Mouse (Mus musculus) urinary bladder, postnatal 36 days (tissue): Measurements from ENCODE around the gene Guca1b.
A peak's percentile ranks its signal among the peaks of the same experiment; 100 is the strongest.

Experiments
- DNase-seq, 2 experiments: peaks; one replicate each; pipeline ENCODE4 v3.0.0; 2022; ENCODE audit warnings: low spot score in 2 of 2, mixed read lengths in 1 of 2

Gene Guca1b

DNA sequence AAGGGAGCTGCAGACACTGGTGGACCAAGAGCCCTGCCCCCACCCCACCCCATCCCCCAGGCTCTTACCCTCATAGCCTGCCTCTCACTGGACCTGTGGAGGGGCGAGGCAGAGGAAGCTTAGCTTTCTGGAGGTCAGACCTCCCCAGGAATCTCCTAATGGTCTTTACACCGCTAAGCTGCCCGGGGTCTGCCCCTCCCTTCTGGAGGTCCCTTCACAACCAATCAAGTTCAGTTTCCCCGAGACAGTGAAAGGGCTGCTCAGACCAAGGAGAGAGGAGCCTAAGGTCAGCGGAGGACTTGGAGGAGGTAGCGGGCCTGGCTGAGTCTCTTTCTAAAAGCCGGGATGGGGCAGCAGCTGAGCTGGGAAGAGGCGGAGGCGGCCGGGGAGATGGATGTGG is at the start of gene Guca1b:
Gene Guca1b, plus strand, starts transcription at position 249 of the 400 bp plus-strand sequence.
- DNase-seq, result no peak

DNA sequence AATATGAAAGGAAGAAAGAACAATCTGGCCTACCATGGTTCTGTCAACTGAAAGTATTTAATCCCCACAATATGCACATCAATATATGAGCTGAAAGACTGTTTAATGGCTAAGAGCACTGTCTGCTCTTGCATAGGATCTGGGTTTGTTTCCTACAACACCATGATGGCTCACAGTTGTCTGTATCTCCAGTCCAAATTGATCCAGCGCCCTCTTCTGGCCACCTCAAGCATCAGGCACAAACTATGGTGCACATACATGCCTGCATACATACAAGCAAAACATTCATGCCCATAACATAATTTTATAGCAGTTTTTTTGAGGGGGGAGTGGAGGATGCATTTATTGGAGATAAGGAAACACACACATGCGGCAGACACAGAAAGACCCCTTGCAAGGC is 42.1 kb upstream of the Guca1b start:
- no peak for DNase-seq

DNA sequence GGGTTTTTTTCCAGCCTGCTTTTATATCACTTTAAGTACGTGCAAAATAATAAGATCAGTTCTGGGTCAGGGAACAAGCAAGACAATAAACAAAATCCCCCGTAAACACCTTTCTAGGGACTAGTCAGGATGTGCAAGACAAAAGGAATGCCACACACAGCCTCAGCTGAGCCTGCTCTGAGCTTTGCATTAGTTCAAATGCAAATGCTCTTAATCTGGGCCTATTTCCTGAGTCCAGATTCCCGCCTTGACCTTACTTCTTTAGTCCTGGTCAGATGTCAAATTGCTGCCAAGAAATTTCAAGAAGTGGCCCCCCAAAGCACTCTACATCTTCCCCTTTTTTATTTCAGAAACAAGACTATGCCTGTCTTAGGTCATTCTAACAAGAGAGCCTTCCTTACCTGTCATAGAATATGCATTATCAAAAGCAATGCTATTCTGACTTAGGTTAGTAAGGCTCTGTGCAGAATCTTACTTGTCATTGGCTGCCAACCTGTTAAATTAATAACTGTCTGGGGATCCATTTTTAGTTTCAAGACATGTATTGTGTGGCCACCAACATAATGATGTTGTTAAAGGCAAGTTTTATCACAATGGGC is 35.4 kb upstream of the Guca1b start:
- DNase-seq, result no peak

DNA sequence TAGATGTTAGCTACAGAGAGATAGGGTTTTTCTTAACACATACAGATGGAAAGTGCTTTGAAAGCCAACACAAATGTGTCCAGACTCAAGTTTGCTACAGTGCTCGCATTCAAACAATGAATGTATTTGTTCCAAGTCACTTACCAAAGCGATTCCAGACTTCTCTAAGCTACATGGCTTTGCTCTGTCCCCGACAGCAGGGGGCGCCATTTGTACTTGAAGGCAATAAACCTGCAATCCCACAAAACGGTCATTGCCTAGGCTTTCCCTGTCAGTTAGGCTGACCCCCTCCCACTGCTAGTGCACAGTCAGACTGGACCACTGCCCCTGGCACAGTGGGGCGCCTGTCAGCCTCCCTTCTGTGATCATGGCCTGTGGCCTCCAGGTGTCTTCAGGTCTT is 25.2 kb upstream of the Guca1b start:
- DNase-seq, result peak in 1 of 2 experiments; percentile 28

- no peak for DNase-seq
Observed at GRCm38 (mm10) chr17:47361343-47361742, 23.9 kb upstream of the Guca1b start.

- DNase-seq, result peak; percentile 67 to 81
Observed at GRCm38 (mm10) chr17:47368401-47369086, 16.6 kb upstream of the Guca1b start, which contains the start of gene Mrps10. Gene Mrps10 (plus strand): TSS chr17:47368887.

DNA sequence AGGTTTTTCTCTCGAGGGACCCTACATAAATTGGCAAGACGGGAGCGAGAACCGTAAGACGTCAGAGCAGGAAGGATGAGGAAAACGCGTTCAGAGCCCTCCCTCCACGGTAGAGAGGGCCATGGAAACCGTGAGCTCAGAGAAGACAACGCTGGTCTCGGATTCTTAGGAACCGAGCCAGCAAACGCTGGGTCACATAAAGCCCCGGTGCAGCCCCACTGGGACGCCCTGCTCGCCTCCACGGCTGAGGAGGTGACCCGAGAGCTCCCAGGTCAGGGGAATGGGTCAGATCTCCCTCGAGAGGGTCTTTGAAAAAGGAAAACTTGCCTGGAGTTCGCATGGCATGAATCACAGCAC is 16.1 kb upstream of the Guca1b start:
- peak in 1 of 2 experiments; percentile 9 for DNase-seq

DNA sequence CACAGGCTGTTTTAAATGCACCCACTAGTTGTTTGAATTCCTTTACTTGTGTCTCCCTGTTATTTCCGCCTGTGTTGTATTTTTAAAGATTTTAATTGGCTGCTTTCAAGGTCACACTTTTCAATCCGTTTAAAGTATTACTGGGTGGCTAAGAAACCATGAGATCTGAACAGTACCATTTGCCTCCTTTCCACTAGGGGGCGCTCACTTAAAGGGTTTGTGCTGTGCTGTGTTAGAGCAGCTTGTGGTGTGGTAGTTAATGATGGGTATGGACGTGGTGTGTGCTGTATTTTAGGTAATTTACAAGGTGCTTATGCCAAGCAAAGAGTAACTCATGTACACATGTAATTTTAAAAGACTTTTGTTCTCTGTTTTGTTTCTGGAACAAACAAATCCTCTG is 13.7 kb upstream of the Guca1b start:
- DNase-seq, result peak; percentile 42 to 56

- no peak for DNase-seq
Observed at GRCm38 (mm10) chr17:47373991-47374390, 11.2 kb upstream of the Guca1b start.

DNA sequence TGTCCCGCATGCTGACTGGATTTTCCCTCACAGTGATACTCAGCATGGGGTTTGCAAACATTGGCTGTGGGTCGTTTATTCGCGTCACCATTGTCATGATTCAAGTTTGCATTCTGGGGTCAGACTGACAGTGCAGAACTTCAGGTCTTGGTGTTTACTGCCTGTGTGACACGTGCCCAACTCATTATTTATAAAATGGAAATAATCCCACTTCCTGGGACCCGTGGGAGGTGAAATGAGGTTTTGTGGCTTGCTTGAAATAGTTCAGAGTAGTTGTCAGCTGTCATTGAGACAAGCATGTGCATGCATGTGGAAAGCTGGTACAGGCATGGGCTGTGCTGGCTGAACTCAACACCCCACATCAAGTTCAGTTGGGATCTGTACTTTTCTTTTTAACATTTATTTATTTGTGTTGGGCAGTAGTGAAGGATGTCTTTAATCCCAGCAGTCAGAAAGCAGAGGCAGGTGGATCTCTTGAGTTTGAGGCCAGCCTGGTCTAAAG is 8.4 kb upstream of the Guca1b start:
- DNase-seq, result no peak

GRCm38 (mm10) chr17:47378133-47378532 is 7.1 kb upstream of the Guca1b start:
- no peak for DNase-seq

DNA sequence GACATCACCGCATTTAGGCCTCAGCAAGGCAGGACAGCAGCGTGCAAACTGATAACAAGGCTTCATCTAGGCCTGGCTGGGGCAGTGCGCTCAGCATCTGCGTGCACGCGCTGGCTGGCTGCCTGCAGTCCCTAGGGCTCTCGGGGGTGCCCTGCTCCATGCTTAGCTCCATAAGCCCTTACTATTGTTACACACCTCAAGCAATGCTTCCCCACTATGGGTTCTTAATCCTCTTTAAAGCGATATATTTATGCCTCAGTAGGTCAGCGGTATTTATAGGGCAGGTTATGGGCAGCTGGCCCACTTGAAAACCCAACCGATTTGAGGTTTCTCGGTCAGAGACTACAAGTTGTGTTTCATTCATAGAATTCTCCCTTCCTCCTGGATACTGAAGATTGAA is 3.3 kb upstream of the Guca1b start:
- no peak for DNase-seq

DNA sequence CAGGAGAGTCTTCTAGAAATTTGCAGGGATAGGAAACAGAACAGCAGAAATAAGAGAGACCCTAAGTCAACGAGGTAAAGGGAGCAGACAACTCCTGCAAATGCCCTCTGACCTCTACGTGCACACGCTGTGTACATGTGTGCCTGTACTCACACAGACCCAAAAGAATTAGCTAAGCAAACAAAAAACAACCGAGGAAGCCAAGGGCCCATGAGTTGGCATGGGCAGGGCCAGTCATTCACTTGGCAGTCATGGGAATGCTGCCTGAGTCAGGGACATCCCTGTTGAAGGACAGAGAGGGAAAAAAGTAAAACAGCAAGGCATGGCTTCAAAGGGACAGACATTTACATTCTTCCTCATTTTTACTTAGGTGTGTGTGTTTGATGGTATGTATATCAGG is 1.9 kb upstream of the Guca1b start:
- no peak for DNase-seq

DNA sequence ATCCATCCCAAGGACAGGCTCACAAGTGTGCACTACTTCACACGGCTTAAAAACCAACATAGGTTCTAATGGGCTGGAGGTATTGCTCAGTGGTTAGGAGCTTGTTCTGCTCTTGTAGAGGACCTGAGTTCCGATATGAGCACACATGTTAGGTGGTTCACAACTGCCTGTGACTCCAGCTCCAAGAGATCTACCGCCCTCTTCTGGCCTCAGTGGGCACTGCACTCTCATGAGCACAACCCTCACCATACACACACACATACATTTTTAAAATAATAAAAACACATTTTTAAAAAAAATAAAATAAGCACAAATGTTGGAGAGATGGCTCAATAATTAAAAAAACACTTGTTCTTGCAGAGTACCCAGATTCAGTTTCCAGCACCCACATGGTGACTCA is 1.1 kb upstream of the Guca1b start:
- no peak for DNase-seq

GRCm38 (mm10) chr17:47386649-47387048 is 1.5 kb downstream of the Guca1b start:
- peak; percentile 43 to 53 for DNase-seq

GRCm38 (mm10) chr17:47394223-47394869 is 9.2 kb downstream of the Guca1b start:
- peak in 1 of 2 experiments; percentile 7 for DNase-seq

DNA sequence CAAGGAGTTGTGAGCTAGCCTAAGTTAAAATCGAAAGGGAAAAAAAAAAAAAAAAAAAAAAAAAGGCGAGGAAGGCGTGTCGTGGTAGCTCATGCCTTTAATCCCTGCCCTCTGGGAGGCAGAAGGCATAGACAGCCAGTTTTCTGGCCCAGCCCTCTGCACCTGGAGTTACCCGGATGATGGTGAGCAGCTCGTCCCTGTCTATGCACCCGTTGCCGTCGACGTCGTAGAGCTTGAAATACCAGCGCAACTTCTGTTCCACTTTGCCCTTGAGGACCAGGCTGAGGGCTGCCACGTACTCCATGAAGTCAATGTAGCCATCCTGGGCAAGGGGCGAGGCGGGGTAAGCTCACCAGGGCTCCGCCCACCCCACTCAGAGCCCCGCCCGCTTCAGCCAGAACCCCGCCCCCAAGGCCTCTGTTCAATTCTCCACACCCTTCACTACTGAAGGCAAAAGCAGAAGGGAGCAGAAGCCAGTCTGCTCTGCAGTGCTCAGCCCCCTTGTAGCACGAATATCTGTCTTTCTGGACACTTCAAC is 10.3 kb downstream of the Guca1b start:
- peak; percentile 56 to 72 for DNase-seq

- no peak for DNase-seq
Observed at GRCm38 (mm10) chr17:47399091-47399490, 13.9 kb downstream of the Guca1b start.

DNA sequence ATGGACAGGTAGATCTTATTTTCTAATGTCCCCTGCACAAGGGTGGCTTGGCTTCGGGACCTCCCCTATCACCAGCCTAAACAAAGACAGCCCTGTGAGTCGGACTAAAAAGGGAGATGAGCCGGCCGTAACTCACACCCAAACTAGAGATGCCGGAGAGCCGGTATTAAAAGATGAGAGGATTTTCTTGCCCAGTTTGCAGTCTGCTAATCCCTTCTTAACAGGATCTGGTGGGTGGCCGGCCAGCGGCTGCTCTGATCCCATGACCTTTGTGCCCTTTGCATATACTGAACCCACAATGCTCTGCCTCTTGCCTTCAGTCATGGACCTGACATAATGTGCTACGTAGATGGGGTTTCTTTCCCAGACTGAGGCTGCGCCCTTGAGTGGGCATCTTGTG is 15.3 kb downstream of the Guca1b start, which contains the start of gene Guca1a:
Gene Guca1a, minus strand, starts transcription at position 134 of the 400 bp plus-strand sequence.
- no peak for DNase-seq

DNA sequence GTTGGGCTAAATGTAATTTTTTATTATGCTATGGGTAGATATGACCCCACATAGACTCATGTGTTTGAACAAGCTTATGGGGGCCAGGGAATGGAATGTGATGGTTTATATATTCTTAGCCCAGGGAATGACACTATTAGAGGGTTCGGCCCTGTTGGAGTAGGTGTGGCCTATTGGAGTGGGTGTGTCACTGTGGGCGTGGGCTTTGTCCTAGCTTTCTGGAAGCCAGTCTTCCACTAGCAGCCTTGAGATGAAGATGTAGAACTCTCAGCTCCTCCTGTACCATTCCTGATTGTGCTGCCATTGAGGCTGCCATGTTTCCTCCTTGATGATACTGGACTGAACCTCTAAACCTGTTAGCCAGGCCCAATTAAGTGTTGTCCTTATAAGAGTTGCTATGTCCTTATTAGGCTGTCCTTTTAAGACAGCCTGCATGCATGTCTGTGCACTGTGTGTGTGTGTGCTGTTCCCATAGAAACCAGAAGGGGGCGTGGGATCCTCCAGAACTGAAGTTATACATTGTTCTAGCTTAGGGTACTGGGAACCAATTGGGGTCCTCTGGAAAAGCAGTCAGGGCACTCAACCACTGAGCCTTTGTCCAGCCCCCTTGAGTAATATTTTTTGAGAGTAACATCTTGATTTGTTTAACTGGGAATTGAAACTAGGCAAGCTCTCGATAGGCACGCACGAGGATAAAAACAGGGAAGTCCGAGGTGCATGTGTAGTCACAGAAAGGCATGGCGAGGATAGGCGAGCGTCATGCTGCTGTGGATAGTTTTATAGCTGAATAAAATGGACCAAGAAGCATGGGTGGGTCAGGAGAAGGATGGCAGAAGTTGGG is 22.7 kb downstream of the Guca1b start:
- no peak for DNase-seq

DNA sequence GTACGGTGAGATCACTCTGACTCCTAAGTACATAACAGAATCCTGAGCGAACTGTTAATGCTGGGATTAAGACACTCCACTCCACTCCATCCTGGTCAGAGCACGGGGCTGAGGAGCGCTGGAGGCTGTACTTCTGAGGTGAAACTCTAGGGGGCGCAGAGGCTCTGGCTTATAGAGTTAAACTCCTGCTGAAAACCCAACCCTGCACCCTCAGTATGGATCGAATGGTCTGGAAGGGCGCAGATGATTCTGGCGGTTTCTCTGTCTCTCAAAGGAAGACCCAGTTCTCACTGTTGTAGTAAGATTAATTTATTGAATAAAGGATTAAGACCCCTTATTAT is 23.3 kb downstream of the Guca1b start:
- peak; percentile 62 to 69 for DNase-seq
